Mouse (Mus musculus): ENCODE measurements around the gene Prr12.

Prr12 gene

DNA sequence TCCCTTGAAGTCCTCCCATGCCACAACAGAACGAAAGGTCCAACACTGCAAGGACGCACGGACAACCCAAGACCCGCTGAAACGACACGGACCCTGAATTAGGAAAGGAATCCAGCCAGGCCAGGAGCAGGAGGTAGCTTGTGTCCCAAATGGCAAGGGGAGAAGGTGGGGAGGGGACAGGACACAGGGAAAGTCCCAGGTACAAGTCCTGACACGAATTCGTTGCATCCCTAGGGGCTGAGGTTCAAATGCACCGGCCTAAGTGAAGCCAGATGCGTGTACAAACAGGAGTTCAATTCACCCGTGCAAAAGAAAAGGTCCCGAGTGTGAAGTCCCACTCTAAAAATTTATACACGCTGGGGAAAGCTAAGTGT, 1.1 kb downstream of the Prr12 start:
- DNase-seq (ENCODE audit: low spot score), result no peak

DNA sequence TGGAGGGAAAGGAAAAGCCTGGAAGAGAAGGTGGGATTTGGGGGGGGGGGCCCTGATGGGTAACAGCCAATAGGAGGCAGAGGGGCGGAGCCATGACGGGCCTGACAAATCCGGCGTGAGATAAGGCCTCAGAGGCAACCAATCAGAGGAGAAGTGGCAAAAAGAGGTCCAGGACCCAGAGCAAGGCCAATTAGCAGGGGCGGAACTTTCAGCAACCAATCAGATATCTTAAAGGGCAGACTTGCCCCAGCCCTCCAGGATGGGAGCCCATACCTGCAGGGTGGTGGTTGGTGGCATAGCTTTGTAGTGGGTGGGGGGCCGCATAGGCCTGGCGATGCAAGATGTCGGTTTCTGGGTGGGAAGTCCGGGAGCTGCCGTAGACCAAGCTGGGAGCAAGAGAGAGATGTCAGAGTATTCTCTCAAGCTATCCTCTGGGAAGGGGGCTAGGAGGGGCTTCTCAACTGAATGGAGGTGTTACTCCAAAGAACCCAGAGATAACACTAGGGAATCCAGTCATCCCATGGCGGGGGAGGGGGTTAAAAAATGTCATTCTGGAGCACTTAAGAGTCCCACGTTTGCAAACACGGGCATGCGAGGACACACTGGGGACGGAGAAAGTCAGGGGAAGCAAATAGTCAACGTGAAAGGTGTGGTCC, 1.6 kb downstream of the Prr12 start:
- DNase-seq (ENCODE audit: low spot score), result no peak

DNA sequence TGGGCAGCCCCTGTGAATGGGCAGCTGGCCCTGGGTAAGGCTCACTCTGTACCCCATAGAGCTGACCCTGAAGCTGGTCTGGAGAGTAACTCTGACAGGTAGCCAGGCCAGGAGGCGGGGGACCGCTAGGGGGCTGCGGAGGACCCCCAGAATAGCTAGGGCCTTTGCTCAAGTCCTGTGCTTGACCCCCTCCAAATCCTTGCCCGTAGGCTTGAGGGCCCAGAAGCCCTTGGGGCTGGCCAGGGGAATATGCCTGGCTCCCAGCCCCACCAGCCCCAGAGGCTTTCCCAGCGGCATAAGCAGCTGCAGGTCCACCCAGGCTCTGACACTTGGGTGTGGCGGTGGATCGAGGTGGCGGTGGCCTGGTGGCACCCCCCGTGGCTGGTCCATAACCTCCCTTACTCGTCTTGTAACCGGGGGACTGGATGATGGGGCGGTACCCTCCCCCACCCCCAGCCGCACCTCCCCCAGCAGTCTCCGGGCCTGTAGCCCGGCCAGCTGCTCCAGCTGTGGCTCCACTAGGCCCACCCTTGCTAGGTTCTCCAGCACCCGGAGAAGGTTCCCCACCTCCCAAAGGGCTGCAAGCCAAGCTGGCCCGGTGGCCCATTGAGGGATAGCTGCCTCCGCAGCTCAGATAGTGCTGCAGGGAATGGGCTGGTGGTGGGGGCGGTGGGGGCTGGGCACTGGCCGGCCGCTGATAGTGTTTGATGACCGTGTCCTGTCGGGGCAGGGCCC, 3.6 kb downstream of the Prr12 start:
- DNase-seq (ENCODE audit: low spot score), result no peak

DNA sequence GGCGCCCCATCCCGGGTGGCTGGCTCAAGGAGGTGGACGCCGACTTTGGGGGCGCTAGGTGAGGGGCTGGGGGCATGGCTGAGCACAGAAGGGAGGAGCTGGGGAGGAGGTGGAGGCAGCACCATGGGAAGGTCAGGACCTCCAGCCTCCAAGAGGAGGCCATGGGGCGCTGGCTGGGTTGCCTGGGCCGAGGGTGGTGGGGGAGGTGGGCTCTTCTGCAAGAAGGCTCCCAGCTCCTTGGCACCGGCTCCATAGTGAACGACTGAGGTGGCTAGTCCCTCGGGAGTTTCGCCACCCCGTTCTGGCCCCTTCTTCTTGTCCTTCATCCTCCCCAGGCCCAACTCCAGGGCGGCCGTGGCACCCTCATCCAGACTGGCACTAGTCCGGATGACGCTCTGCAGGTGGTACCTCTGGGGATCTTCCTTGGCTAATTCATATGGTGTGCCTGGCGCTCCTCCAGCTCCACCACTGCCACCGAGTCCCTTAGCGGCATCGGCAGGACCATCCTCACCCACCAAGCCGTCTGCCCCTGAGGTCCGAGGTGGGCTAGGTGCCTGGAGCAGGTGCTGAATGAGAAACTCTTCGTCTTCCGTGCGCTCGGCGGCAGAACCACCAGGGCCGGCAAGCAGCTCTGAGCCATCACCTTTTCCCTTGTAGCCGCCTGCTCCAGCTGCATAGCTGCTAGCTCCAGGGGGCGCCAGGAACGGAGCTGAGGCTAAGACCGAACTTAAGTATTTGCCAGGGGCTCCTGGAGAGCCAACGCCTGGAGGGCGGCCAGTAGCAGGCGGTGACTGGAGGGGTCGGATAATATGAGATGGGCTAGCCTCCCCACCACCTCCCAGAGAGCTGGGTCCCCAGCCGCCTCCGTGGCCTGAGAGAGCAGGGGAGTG, 4.4 kb downstream of the Prr12 start:
- no peak for DNase-seq (ENCODE audit: low spot score)

DNA sequence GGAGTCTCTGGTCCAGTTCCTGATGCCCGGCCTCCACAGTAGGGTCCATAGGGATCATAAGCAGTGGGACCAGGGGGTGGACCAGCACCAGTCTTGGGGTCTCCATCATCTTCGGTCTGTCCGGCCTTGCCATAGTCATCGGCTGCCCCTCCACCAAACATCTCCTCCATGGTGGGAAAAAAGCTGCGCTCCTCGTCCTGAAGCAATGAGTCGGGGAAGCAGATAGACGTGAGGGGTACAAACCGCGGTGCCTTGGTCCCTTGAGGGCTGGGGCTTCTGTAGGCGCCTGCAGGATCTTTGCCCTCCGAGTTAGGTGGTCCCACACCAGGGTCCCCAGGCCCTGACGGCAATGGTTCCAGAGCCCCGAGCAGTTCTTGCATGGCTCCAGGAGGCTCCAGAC, 5.2 kb downstream of the Prr12 start:
- no peak for DNase-seq (ENCODE audit: low spot score)

DNA sequence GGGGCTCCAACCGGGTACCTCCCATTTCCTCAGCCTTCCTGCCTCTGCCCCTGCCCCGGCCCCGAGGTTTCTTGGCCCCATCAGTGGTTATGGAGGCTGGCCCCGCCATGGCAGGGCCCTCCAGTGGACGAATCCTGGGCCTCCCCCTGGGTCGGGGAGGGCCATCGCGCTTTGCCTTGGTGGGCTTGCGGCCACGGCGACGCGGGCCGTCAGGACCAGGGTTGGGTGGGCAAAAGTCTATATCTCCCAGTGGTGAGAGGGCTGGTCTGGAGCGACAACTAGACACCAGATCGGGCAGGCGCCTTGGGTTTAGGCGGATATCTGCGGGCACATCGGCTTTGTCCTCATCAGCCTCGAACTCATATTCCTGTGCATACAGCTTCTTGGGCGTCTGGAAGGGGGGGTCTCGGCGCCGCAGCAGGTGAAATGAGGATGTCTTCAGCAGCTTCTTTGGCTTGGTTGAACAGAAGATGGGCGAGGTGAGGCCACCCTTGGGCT, 5.8 kb downstream of the Prr12 start:
- DNase-seq (ENCODE audit: low spot score), result no peak

DNA sequence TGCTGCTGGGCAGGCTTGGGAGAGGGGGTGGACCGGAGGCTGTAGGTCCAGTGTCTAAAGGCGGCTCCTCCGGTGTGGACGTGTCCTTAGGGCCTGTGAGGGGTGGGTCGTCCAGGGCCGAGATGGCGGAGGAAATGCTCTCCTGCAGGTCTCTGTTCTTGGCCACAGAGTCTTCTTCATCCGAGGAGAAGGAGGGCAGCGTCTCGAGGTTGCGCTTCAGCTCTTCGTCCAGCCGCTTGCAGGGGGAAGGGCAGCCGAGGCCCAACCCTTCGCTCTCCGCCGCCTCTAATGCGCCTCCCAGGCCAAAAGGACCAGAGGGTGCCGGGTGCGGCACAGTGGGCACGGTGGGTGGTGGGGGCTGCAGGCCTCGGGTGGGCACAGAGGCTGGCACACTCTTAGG, 6.9 kb downstream of the Prr12 start:
- no peak for DNase-seq (ENCODE audit: low spot score)

DNA sequence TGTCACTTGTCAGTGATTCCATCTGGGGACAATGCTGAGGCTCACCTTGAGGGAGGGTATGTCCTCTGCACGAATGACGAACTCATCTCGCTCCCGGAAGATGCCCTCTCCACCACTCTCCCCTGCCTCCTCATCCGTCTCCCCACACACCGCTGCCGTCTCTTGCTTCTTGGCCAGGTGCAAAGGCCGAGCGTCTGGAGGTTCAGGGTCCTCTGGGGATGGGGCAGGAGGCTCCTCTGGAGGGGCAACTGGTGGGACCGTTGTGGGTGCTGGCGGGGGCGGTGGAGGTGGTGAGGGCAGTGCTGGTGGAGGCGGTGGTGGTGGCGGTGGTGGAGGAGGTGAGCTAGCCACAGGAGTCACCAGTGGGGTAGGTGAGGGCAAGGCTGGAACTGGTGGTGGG, 9.4 kb downstream of the Prr12 start:
- no peak for DNase-seq (ENCODE audit: low spot score)

DNA sequence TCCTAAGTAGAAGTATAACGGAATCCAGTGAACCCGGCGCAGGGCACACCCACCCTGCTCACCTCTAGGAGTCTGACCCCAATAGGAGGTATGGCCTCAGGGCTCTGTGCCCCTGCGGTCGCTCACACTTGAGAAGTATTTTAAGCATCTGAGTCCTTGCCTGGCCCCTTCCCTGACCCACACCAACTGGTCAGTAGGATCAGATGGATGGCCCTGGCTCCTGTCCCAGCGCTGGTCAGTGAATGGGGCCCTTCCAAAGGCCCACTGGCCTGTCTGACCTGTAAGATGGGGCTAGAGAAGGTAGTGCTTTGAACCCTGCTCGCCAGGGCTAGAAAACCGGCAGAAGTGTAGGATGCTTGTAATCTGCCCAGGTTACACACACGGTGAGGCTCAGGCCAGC, 11.8 kb downstream of the Prr12 start:
- no peak for DNase-seq (ENCODE audit: low spot score)

DNA sequence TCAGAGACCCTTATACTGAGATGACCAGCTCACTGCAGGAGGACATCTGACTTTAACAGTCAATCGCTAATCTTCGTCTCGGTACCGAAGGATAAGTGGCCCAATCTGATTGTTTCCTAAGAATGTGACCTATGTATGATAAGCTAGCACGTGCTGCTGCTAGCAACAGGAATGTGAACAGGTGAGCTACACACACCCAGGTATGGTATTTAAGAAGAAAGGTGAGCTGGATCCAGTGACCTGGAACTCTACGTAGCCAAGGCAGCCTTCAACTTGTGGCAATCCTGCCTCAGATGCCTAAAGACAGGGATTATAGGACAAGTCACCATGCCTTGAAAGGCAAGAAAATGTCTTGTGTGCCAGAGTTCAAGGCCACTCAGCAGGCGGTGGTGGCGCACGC, 14.3 kb downstream of the Prr12 start:
- DNase-seq (ENCODE audit: low spot score), result no peak

DNA sequence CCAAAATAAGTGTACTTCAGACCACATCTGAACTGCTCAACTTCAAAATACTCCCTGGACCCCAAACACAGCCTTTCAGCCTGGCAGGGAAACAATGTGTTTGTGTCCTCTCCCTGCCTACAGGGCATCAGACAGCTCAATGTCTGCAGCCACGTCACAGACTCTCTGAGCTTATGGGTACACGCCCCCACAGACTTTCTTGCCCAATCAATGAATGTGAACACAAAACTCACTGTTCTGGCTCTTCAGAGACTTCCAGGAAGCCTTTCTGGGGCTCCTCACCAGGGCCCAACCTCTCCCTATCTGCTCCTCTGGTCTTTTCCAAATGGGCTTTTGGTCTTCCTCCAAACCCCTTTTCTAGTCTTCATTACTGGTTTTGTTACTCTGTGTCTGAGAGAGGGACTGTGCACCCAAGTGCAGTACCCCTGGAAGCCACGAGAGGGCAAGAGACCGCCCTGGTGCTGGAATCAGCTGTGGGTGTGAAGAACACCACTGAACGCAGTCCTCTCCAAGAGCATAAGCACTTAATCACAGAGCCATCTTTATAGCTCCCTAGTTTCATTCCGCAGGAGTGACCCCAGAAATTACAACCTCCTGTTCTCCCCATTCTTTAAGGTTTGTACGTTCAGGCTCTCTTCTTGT, 14.8 kb downstream of the Prr12 start:
- DNase-seq (ENCODE audit: low spot score), result peak; percentile 56

DNA sequence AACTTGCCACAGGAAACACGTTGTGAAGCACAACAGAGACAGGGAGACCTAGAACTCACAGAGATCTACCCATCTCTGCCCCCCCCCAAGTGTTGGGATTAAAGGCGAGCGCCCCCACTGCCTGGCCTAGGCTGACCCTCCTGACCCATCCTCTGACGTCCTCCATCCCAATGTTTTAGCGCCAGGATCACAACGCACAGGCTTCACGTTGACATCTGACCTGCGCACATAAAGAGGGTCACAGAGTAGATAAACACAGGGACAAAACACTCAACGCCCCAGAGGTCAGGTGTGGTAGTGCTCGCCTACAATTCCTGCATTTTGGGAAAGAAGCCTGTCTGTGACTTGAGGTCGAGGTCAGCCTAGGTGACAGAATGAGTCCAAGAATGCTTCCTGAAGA, 16.0 kb downstream of the Prr12 start:
- no peak for DNase-seq (ENCODE audit: low spot score)

DNA sequence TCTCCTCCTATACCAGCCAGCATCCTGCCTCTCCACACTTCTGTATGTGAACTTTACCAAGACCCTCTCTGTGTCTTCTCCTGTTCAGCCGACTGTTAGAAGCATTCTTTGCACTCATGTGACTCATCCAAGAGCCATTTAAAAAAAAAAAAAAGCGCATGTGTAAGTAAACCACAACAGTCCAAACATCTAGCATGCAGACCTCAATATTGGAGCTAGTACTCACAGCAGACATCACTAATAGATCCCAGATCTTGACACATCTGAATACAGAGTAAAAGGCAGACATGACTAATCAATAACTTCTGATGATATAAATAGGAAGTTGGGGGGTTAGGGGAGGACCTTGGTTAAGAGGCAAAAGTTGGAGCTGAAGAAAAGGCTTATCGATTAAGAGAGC, 17.1 kb downstream of the Prr12 start:
- DNase-seq (ENCODE audit: low spot score), result no peak

DNA sequence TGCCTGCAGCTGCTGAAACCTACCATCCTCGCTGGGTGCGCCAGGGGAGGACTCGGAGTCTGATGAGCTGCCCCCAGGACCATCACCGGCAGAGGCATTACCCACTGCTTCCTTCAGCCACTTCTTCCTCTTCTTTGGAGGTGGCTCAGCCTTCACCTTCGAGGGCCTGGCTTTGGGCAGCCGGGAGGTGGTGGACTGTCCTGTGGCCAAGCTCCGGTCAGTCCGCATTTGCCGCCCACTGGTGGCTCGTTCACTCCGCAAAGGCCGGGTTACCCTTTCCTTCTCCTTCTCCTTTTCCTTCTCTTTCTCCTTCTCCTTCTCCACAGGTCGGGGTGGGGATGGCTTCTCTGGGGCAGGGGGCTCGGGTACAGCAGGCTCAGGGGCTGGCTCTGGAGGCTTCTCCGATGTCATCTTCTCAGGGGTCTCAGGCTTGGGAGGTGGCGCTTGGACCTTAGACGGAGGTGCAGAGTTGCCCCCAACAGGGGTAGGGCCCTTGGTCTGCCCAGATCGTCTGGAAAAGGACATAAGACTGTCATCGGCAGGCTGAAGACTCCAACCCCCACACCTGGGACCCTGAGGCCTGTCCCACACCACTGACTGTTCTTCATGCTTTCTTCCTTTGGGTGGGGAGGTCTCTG, 18.8 kb downstream of the Prr12 start:
- no peak for DNase-seq (ENCODE audit: low spot score)

DNA sequence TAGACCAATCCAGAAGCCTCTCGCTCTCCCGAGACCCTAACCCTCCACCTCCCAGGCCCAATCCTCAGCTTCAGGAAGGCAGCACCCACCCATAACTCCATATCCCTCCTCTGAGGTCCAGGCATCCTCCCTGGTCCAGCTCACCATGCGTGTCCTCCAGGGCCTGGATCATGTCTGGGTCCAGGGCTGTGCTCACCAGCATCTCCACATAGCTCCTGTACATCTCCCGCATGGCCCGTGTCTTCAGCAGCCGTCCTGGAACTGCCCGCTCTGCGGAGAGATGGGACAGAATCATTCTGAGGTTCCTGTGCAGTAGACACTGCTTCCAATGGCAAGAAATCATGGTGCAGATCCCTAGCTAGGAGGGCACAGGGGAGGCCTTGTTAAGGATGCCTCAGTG, 21.8 kb downstream of the Prr12 start:
- no peak for DNase-seq (ENCODE audit: low spot score)

DNA sequence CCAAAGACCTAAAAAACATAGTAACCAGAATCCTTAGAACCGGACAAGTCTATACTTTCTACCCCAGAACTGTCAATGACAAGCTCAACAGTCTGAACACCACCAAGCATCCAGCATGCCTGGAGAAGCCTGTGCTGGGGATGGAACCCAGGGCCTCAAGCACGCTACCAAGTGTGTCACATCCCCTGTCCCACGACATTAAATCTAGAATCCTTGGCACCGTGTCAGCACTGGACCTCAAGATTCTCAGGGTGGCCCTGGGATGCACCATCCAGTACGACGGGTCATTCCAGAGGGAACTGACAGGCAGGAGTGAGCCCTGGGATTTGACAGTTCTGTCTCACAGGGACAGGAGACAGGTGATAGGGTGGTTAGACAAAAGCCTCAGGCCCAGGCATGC, 22.7 kb downstream of the Prr12 start:
- no peak for DNase-seq (ENCODE audit: low spot score)

DNA sequence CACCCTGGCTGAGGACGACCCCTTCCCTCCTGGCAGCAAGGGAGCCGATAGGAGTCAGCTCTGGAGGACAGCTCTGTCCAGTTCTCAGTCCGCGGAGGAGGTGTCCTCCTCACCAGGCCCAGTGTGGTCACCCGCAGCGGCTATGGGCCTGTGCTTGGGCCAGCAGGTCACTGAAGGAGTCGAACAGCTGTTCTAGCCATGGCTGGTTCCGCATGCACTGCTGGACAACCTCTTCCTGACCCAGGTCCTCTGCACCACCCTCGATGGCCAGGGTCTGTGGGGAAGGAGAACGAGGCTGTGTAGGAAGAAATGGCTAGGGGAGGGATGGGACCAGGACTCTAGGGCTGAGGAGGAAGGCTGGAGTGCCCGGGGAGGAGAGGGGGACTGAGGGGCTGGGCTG, 24.3 kb downstream of the Prr12 start:
- no peak for DNase-seq (ENCODE audit: low spot score)

DNA sequence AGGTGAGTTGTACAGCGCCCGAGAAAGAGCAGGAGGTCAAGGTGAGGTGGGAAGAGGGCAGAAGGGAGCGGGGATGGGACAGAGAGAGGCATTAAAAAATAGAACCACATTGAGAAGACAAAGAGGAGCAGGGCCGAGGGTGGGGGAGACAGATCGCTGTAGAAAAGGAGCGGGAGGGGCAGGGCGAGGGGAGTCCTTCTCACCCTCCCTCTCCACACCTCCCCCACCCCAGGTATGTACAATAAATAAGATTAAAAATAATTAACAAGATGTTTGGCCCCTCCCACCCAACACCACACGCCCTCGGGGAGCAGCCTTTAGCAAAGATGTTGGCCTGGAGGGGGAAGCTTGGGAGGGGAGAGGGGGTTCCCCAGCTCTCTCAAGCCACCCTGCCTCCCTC, 24.9 kb downstream of the Prr12 start:
- no peak for DNase-seq (ENCODE audit: low spot score)

DNA sequence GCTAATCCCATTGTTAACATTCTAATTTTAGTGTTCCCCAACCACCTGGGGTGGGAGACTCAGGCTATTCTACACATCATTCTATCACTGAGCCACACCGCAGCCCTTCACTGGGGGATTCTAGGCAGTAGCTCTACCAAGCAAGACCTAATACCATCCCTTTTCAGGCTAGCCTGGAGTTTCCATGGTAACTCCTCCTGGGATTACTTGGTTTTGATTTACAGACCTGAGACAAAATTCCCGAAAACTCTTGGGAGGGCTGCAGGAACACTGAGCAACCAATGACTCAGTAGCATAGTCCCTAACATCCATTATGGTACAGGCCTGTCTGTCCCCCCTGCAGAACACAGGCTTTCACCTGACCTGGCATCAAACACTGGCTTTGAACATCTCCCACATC, 26.4 kb downstream of the Prr12 start:
- no peak for DNase-seq (ENCODE audit: low spot score)

DNA sequence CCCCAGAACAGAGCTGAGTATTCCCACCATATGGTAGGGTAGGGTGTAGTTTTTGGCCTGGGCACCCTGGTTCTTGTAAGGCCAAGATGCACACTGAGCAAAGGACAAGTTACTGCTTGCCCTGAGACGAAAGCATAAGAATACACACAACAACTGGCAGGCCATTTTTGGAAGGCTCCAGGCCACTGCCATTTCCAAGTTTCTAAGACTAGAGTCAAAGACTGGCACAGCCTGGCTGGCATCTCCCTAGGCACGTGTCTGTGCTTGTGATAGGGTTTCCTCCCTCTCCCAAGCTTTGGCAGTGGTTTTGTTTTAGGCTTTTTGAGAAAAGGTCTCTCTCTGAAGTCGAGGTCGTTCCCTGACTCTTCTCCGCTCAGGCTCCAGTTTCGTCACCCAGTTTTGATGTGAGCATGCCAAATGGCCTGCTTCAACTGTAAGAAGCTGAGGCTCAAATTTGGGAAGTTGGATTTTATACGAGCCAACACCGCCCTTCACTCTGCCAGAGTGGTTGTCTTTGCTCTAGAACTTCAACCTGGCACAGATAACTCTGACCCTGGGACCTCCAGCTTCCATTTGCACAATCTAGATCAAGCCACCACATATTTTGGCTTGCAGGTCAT, 27.0 kb downstream of the Prr12 start:
- DNase-seq (ENCODE audit: low spot score), result no peak
